Mouse (Mus musculus) olfactory bulb, adult 2 months (tissue): ENCODE measurements around the gene Nhlrc2. TPM values are rescaled to one million over a fixed set of nuclear protein-coding genes. Genes with fewer than 3 reads are reported as not detected.

ENCODE experiments used
- H3K27ac ChIP-seq: fragments of 200-500 bp; 2 replicates; pipeline ENCODE4 v1.5.1; 2012; ENCODE audit warnings: low read depth, low read length; ENCODE audit not compliant: insufficient read depth
- H3K4me1 ChIP-seq: fragments of 200-500 bp; 2 replicates; pipeline ENCODE4 v1.6.1; 2012; ENCODE audit warnings: low read length; ENCODE audit not compliant: control insufficient read depth, insufficient read depth
- H3K4me3 ChIP-seq: fragments of 200-500 bp; 2 replicates; pipeline ENCODE4 v1.5.1; 2012; ENCODE audit warnings: mild to moderate bottlenecking, low read depth, low read length, moderate library complexity; ENCODE audit not compliant: insufficient read depth
- CTCF ChIP-seq: fragments of 200-500 bp; IDR thresholded peaks from 2 replicates; pipeline ENCODE4 v1.5.1; 2012; ENCODE audit warnings: low read depth, mild to moderate bottlenecking, low read length, moderate library complexity; ENCODE audit not compliant: insufficient read depth
- POLR2A ChIP-seq: fragments of 200-500 bp; IDR thresholded peaks from 2 replicates; pipeline ENCODE4 v1.6.1; 2012; ENCODE audit warnings: mild to moderate bottlenecking, low read depth, low read length, moderate library complexity; ENCODE audit not compliant: insufficient read depth
- WGBS: fragments of 180-500 bp; shearing (Covaris S2); methylation state at CpG from one replicate; pipeline ENCODE4 v1.1.7; 2018; 5-methylcytosine and 5-hydroxymethylcytosine counted together
- polyA plus RNA-seq: library from polyadenylated mRNA; stranded (reverse); fragments of >200 nt; gene quantifications from 2 replicates; pipeline ENCODE4 v1.2.4, GENCODE M21; 2012; ENCODE audit warnings: low replicate concordance; ENCODE audit not compliant: missing spikeins, insufficient read depth, insufficient read length

Gene Nhlrc2
- polyA plus RNA-seq, 1 experiment: not detected

GRCm38 (mm10) chr19:56577801-56578200 is 29.7 kb downstream of the Nhlrc2 start:
- Histone ChIP-seq H3K4me3 (no peak overlapping the region), H3K4me1 (no peaks in the 10 kb centered on the region), H3K27ac (no peak overlapping the region)
- TF ChIP-seq POLR2A (no peak), CTCF (no peak)
- WGBS: 100% methylated on average over 1 of the region's 1 CpGs

- Histone ChIP-seq H3K27ac (no peak overlapping the region), H3K4me3 (no peak overlapping the region), H3K4me1 (peaks cover 7% of the 10 kb centered on the region)
- TF ChIP-seq POLR2A (no peak), CTCF (no peak)
- WGBS: 93% methylated on average over 5 of the region's 5 CpGs
Measured at GRCm38 (mm10) chr19:56581981-56582380, 33.9 kb downstream of the Nhlrc2 start.

GRCm38 (mm10) chr19:56583785-56584184 is 35.7 kb downstream of the Nhlrc2 start:
- WGBS: 63% methylated on average over 5 of the region's 5 CpGs
- TF ChIP-seq POLR2A (no peak), CTCF (no peak)
- H3K4me3 ChIP-seq: no peak overlapping the region
- H3K4me1 ChIP-seq: peaks cover 10% of the 10 kb centered on the region
- no peak overlapping the region for H3K27ac ChIP-seq

- 95% methylated on average over 3 of the region's 3 CpGs for WGBS
- H3K4me3 ChIP-seq: no peak overlapping the region
- H3K4me1 ChIP-seq: peaks cover 10% of the 10 kb centered on the region
- no peak overlapping the region for H3K27ac ChIP-seq
- no peak for TF ChIP-seq CTCF
- no peak for TF ChIP-seq POLR2A
Measured at GRCm38 (mm10) chr19:56584288-56584687, 36.2 kb downstream of the Nhlrc2 start.

- Histone ChIP-seq H3K27ac (no peak overlapping the region), H3K4me3 (no peak overlapping the region), H3K4me1 (peaks cover 10% of the 10 kb centered on the region)
- TF ChIP-seq POLR2A (no peak), CTCF (no peak)
- WGBS: 89% methylated on average over 8 of the region's 8 CpGs
Measured at GRCm38 (mm10) chr19:56586320-56586719, 38.3 kb downstream of the Nhlrc2 start.

GRCm38 (mm10) chr19:56588205-56588626 is 40.2 kb downstream of the Nhlrc2 start:
- H3K4me1 ChIP-seq: peaks cover 10% of the 10 kb centered on the region
- WGBS: 51% methylated on average over 6 of the region's 6 CpGs
- H3K27ac ChIP-seq: no peak overlapping the region
- TF ChIP-seq CTCF: no peak
- TF ChIP-seq POLR2A: no peak
- no peak overlapping the region for H3K4me3 ChIP-seq

GRCm38 (mm10) chr19:56589008-56589407 is 40.9 kb downstream of the Nhlrc2 start:
- no peak overlapping the region for H3K27ac ChIP-seq

GRCm38 (mm10) chr19:56589455-56589854 is 41.4 kb downstream of the Nhlrc2 start:
- WGBS: 98% methylated on average over 5 of the region's 5 CpGs
- Histone ChIP-seq H3K4me1 (peaks cover 6% of the 10 kb centered on the region), H3K27ac (no peak overlapping the region), H3K4me3 (no peak overlapping the region)
- TF ChIP-seq CTCF (no peak), POLR2A (no peak)

More at GRCm38 (mm10) chr19:56589008-56589407, 40.9 kb downstream of the Nhlrc2 start:
- 95% methylated on average over 6 of the region's 6 CpGs for WGBS
- TF ChIP-seq CTCF (no peak), POLR2A (no peak)
- Histone ChIP-seq H3K4me3 (no peak overlapping the region), H3K4me1 (peaks cover 6% of the 10 kb centered on the region)

GRCm38 (mm10) chr19:56590250-56590649 is 42.2 kb downstream of the Nhlrc2 start:
- TF ChIP-seq CTCF: no peak
- TF ChIP-seq POLR2A: no peak
- peaks cover 4% of the 10 kb centered on the region for H3K4me1 ChIP-seq
- 93% methylated on average over 3 of the region's 3 CpGs for WGBS

GRCm38 (mm10) chr19:56592472-56592871 is 44.4 kb downstream of the Nhlrc2 start:
- TF ChIP-seq POLR2A (no peak), CTCF (no peak)
- WGBS: 92% methylated on average over 9 of the region's 9 CpGs
- H3K4me3 ChIP-seq: no peak overlapping the region

More at GRCm38 (mm10) chr19:56590250-56590649, 42.2 kb downstream of the Nhlrc2 start:
- Histone ChIP-seq H3K4me3 (no peak overlapping the region), H3K27ac (no peak overlapping the region)

More at GRCm38 (mm10) chr19:56592472-56592871, 44.4 kb downstream of the Nhlrc2 start:
- Histone ChIP-seq H3K4me1 (peaks cover 3% of the 10 kb centered on the region; the same call in 1 of the 2 replicates), H3K27ac (no peak overlapping the region)
